Mouse (Mus musculus): ENCODE results near the gene Fbxw4.

Gene Fbxw4

GRCm38 (mm10) chr19:45533617-45534016 lies 126.5 kb downstream of the Fbxw4 start:
- no peak for DNase-seq

GRCm38 (mm10) chr19:45531554-45531953 lies 128.6 kb downstream of the Fbxw4 start:
- no peak for DNase-seq

GRCm38 (mm10) chr19:45530200-45530995 lies 129.7 kb downstream of the Fbxw4 start:
- DNase-seq, result no peak

- no peak for DNase-seq
These were observed 130.8 kb downstream of the Fbxw4 start for GRCm38 (mm10) chr19:45529294-45529693.
